Mouse (Mus musculus) left cerebral cortex, adult 6 months (tissue): ENCODE results near the gene Gja5. TPM values are rescaled to one million over a fixed set of nuclear protein-coding genes. Genes with fewer than 3 reads are reported as not detected.

ENCODE experiments used
- long read RNA-seq, 2 experiments: library from polyadenylated mRNA; unstranded; transcript quantifications; one replicate each; pipeline ENCODE4 v2.0.0; 2019 to 2020
- polyA plus RNA-seq: library from polyadenylated mRNA; unstranded; fragments of <200 nt; fragmentation: Nextera tagmentation; gene quantifications from 2 replicates; pipeline ENCODE4 v1.2.3, GENCODE M21; 2021

Gja5 gene
- polyA plus RNA-seq: 0.21 and 0.39 TPM in 2 replicates
- long read RNA-seq, experiment 1, partial matches to known transcripts: 0 of 2 reads
- long read RNA-seq, experiment 1, other reads (novel, unspliced or antisense): 2 of 2 reads
- long read RNA-seq, experiment 2, partial matches to known transcripts: 0 of 2 reads
- long read RNA-seq, experiment 2, other reads (novel, unspliced or antisense): 2 of 2 reads

DNA sequence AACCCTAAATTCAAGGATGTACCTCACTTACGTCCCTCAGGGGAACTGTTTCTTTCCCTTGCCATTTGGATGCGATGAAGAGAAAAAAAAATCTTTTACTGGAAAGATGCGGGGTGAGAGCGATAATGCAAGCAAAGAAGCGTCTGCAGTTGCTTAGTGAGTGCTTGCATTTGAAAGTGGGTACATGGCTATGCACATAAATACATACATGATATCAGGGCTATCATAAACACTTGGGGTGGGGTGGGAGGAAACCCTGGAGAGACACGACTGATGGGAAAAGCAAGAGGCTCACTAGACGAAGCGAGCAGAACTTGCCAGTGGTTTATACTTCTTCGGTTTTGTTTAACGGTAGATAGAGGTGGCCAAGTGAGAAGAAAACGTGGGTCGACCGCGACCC lies at the start of gene Gja5:
TSS of gene Gja5 (plus strand) at position 301 of the 400 bp plus-strand sequence.

DNA sequence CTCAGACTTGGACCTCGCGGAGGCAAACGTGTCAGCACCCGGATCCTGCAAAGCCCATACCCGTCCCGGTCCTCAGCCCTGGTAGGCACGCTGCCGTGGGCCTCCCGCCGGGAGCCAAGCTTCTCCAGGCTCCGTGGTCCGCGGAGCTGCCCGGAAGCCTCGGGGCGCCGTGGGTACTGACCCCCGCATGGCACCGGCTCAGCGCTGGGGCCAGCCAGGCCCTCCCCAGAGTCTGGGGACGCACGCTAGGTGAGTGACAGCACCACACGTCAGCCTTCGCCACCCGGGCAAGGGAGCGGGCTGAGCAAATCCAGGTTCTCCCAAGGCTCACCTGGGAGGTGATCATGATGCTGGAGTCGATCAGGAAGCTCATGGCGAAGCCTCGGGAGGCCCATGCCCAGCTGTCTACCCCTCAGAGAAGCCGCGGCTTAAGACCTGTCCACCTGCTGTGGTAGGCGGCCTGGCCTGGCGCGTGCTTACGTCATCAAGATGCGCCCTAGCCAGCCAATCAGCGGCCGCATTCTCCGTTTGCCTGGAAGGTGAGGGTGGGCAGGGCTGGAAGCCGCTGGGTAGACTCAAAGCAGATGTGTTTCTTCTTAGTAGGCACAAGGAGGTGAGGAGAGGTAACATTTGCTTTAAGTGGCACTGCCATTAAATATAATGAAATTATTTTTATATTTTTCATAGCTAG lies 503 bp downstream of the Gja5 start, which contains the start of gene Gpr89:
TSS of gene Gpr89 (minus strand) at position 496 of the 691 bp plus-strand sequence.

DNA sequence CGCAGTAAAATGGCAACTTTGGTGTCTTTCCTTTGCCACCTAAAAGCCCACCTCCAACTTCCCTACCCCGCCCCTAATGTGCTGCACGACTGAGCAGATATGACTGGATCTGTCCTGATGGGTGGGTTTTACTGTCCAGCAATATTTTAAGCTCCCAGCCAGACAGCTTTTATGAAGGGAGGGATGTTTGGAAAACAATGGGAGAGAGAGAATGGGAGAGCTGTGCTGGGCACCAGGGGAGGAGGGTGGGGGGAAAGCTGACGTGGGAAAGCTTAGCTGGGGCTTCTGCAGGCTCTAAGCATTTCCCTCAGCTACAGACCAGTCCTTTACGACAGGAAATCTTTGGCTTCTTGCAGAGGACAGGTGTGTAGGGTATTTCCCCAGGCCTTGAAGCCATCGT lies 21.4 kb downstream of the Gja5 start, which contains the start of gene Gja8:
TSS of gene Gja8 (minus strand) at position 101 of the 400 bp plus-strand sequence.

Other genes with a start within 250 kb of the Gja5 start
- 6.1 and 6.7 TPM in 2 replicates for gene Ankrd35, start 234.6 kb upstream of the Gja5 start, polyA plus RNA-seq
- gene Pias3, start 208.3 kb upstream of the Gja5 start, polyA plus RNA-seq: 10.8 and 15.6 TPM in 2 replicates
- 10.7 and 12.3 TPM in 2 replicates for gene Nudt17, start 196.1 kb upstream of the Gja5 start, polyA plus RNA-seq
- 18.8 and 21.4 TPM in 2 replicates for gene Polr3c, start 177.1 kb upstream of the Gja5 start, polyA plus RNA-seq
- 31.0 and 64.8 TPM in 2 replicates for gene Rnf115, start 177.0 kb upstream of the Gja5 start, polyA plus RNA-seq
- gene Pdzk1, start 75.4 kb upstream of the Gja5 start, polyA plus RNA-seq: 0.16 TPM in 1 of 2 replicates, not detected in the other
- gene Cd160, start 75.3 kb upstream of the Gja5 start, polyA plus RNA-seq: 0.07 and 0.11 TPM in 2 replicates
- 14.0 and 21.3 TPM in 2 replicates for gene Gpr89, start 653 bp downstream of the Gja5 start, polyA plus RNA-seq
- gene Gja8, start 21.3 kb downstream of the Gja5 start, polyA plus RNA-seq: 0.01 TPM in 1 of 2 replicates, not detected in the other